Mouse (Mus musculus) bone marrow macrophage, adult 2 months (primary cell): ENCODE data around the gene Fbxo42.

ENCODE experiments used
- CTCF ChIP-seq: IDR thresholded peaks from 2 replicates; pipeline ENCODE4 v1.5.1; 2012; ENCODE audit warnings: low read depth, mild to moderate bottlenecking, low read length, moderate library complexity
- POLR2A ChIP-seq: IDR thresholded peaks from 2 replicates; pipeline ENCODE4 v1.6.1; 2012; ENCODE audit warnings: mild to moderate bottlenecking, low read depth, low read length, borderline replicate concordance

- TF ChIP-seq CTCF (no peak), POLR2A (no peak)
These were observed 34.3 kb downstream of the Fbxo42 start for GRCm38 (mm10) chr4:141181981-141182380.
